Mouse (Mus musculus): ENCODE results near the gene Adipoq.

GRCm38 (mm10) chr16:23189612-23190011, 43.3 kb downstream of the Adipoq start:
- TF ChIP-seq POLR2A (IDR thresholded peaks at IDR 0.05; ENCODE audit: borderline replicate concordance, low read depth, low read length) (no peak), CTCF (IDR thresholded peaks at IDR 0.05; ENCODE audit: low read depth, low read length) (no peak)
